Mouse (Mus musculus) liver, postnatal 0 days (tissue): Measurements from ENCODE around the gene Igflr1.

Experiments
- CTCF ChIP-seq: sonication (generic); IDR thresholded peaks from 2 replicates; pipeline ENCODE4 v1.5.1; 2016; ENCODE audit warnings: antibody characterized with exemption, low read depth
- EP300 ChIP-seq: IDR thresholded peaks from 2 replicates; pipeline ENCODE4 v1.6.1; 2016; ENCODE audit warnings: antibody characterized with exemption, low read depth, mild to moderate bottlenecking

- no peak for TF ChIP-seq CTCF
- no peak for TF ChIP-seq EP300
These were observed 47.6 kb downstream of the Igflr1 start, which contains the start of gene Upk1a for GRCm38 (mm10) chr7:30612654-30613402.
